Mouse (Mus musculus): ENCODE results near the gene Nlrp6.

DNA sequence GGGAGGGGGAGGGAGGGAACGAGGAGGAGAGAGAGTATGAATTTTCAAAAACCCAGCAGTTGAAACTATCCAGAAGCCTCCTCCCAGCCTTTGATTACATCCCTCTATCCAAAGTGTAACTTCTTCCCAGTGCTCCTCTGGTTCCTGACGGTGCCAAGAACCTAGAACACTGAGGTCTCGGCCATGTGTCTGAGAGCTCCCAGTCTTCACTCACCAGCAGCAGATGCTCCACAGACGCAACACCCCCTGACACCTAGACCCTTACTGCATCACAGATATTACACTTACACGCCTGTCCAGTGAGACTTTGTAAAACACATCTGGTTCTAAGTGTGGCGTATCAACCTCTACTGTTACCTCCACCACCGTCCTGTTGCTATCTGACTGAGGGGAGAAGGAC lies 31.7 kb downstream of the Nlrp6 start:
- TF ChIP-seq POLR2A (IDR thresholded peaks at IDR 0.05; ENCODE audit: insufficient read depth, low read length), result no peak
- TF ChIP-seq CTCF (IDR thresholded peaks at IDR 0.05; ENCODE audit: low read depth, low read length), result no peak
- TF ChIP-seq EP300 (IDR thresholded peaks at IDR 0.05; ENCODE audit: insufficient read depth, low read depth, low read length), result no peak
